Mouse (Mus musculus): ENCODE results near the gene Olfr1223.

DNA sequence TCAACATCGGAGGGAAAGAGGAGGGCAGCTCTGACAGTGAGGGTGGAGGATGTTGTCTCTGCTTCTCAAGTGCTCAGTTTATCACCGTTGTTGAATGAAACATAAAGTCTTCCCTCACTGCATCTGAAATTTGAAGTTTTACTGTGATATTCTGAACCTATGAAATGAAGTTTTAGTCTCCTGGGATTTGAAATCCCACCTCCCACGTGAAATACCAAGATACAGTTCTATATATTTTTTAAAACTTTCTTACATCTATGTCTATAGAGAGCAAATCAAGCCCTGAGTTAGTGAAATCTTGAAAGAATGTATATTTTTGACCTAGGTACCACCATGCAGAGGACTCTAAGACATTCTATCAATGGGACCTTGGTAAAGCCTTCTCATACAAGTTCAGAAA is 44.6 kb downstream of the Olfr1223 start, which contains the start of gene Olfr1220:
- TF ChIP-seq CTCF (IDR thresholded peaks at IDR 0.05; ENCODE audit: extremely low read depth, insufficient read depth, low read length) (no peak), POLR2A (IDR thresholded peaks at IDR 0.05; ENCODE audit: extremely low read depth, insufficient read depth, low read length) (no peak)

Measured in cortical plate, adult 2 months (tissue).